In the genomic region with DNA sequence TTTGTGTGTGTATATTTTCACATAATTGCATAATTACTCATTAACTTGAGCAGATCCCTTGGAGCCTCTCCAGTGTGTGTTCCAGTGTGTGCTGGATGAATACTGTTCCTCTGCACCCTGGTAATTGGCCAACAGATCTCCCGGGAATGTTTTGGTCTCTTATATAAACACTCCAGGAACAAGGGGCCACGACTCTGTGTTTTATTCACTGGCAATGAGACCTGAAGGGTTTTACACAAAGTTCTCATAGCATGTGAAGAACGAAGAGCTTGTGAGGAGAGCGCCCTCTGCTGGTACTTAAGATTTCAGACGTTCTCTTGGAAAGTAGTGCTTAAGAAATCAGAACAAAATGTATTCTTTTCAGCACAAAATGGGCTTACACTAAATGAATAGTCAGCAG, we compare ENCODE assay signal across 8 mouse cellular contexts.
DNase-seq lines count a peak whose midpoint lies in the region; ATAC-seq and TF ChIP-seq lines count a peak whose summit lies in the region.
"Had no signal": no experiment of that assay in that cellular context is flagged by ENCODE, and none has a peak within 500 bp of the region (broad histone marks: within the 10 kb centered on the region; RNA-seq: fewer than 3 reads in every experiment).

No protein-coding gene starts in this region.

- H3K4me2 ChIP-seq in forebrain, embryonic 16.5 days (ENCODE audit: low read length), result no peak overlapping the region
- no peak overlapping the region for H3K4me2 ChIP-seq in hindbrain, postnatal 0 days (ENCODE audit: low read depth, low read length)
- H3K4me2 ChIP-seq: hindbrain, embryonic 15.5 days had no signal

- H3K9ac ChIP-seq in forebrain, embryonic 16.5 days (replicated peaks; ENCODE audit: low read depth, low read length), result no peak overlapping the region
- no peak overlapping the region for H3K9ac ChIP-seq in hindbrain, postnatal 0 days (replicated peaks; ENCODE audit: low read length)
- H3K9ac ChIP-seq: hindbrain, embryonic 15.5 days had no signal

- H3K4me1 ChIP-seq in forebrain, embryonic 16.5 days (replicated peaks; ENCODE audit: control insufficient read depth, insufficient read depth, low read length), result no peaks in the 10 kb centered on the region
- H3K4me1 ChIP-seq in hindbrain, postnatal 0 days (ENCODE audit: insufficient read depth, low read length), result no peaks in the 10 kb centered on the region; the same call in 1 of the 2 replicates
- H3K4me1 ChIP-seq: hindbrain, embryonic 15.5 days had no signal

- no peaks in the 10 kb centered on the region for H3K36me3 ChIP-seq in forebrain, embryonic 16.5 days (ENCODE audit: control insufficient read depth, insufficient read depth)
- no peaks in the 10 kb centered on the region for H3K36me3 ChIP-seq in hindbrain, postnatal 0 days (ENCODE audit: insufficient read depth, low read length)
- H3K36me3 ChIP-seq: hindbrain, embryonic 15.5 days had no signal

- peak; percentile 69 for ATAC-seq in forebrain, embryonic 16.5 days
- peak; percentile 70; the same call in 1 of the 2 replicates for ATAC-seq in hindbrain, postnatal 0 days
- peak; percentile 87 for ATAC-seq in megakaryocyte progenitor cell, adult 5-6 weeks (replicated peaks; ENCODE audit: poor library complexity)

- WGBS in forebrain, embryonic 16.5 days, result 0% methylated on average over 5 of the region's 5 CpGs
- WGBS in hindbrain, postnatal 0 days, result 5% methylated on average over 5 of the region's 5 CpGs

- no peaks in the 10 kb centered on the region for H3K27me3 ChIP-seq in forebrain, embryonic 16.5 days (replicated peaks; ENCODE audit: control insufficient read depth, insufficient read depth, low read length)
- no peaks in the 10 kb centered on the region for H3K27me3 ChIP-seq in hindbrain, postnatal 0 days (ENCODE audit: insufficient read depth, low read length)
- H3K27me3 ChIP-seq: hindbrain, embryonic 15.5 days had no signal

- no peak overlapping the region for H3K27ac ChIP-seq in forebrain, embryonic 16.5 days (ENCODE audit: low read length)
- no peak overlapping the region for H3K27ac ChIP-seq in hindbrain, postnatal 0 days
- H3K27ac ChIP-seq: hindbrain, embryonic 15.5 days had no signal

- peak; percentile 63 for DNase-seq in Muller cell, postnatal 12 days (ENCODE audit: inconsistent ontology term)
- peak; percentile 67 for DNase-seq in c-Kit-positive CD71-positive TER-119-positive erythroid progenitor cells, embryonic 14.5 days (ENCODE audit: low spot score)
- DNase-seq in hindbrain, postnatal 0 days (ENCODE audit: low spot score), result peak; percentile 94
- DNase-seq in layer of hippocampus, postnatal 36 days, result peak; percentile 38 to 62
- DNase-seq in right cerebral cortex, postnatal 14 days, result peak; percentile 85

- TF ChIP-seq CTCF in hindbrain, postnatal 0 days (IDR thresholded peaks at IDR 0.05; ENCODE audit: low read depth), result peak; percentile 88

- no peak overlapping the region for H3K4me3 ChIP-seq in forebrain, embryonic 16.5 days (replicated peaks; ENCODE audit: low read length)
- no peak overlapping the region for H3K4me3 ChIP-seq in hindbrain, postnatal 0 days (ENCODE audit: low read length)
- H3K4me3 ChIP-seq: hindbrain, embryonic 15.5 days had no signal

- H3K9me3 ChIP-seq in forebrain, embryonic 16.5 days (ENCODE audit: control insufficient read depth, low read length), result no peaks in the 10 kb centered on the region
- no peaks in the 10 kb centered on the region for H3K9me3 ChIP-seq in hindbrain, postnatal 0 days (ENCODE audit: low read length)
- H3K9me3 ChIP-seq: hindbrain, embryonic 15.5 days had no signal
